Mouse (Mus musculus) limb, embryonic 15.5 days (tissue): ENCODE measurements around the gene Smo. TPM values are rescaled to one million over a fixed set of nuclear protein-coding genes. Genes with fewer than 3 reads are reported as not detected.

Experiments used
- ATAC-seq: fragments of 200-750 bp; cut with Nextera tagmentation; 2 replicates; pipeline ENCODE4 v1.8.0; 2017; ENCODE audit warnings: low read depth, moderate TSS enrichment; ENCODE audit not compliant: insufficient number of reproducible peaks, low FRiP score, low TSS enrichment
- H3K27ac ChIP-seq: fragments of 300-500 bp; sonication (generic); 2 replicates; pipeline ENCODE4 v1.5.1; 2015; ENCODE audit warnings: moderate library complexity, mild to moderate bottlenecking, inconsistent platforms
- H3K27me3 ChIP-seq: fragments of 300-500 bp; sonication (generic); 2 replicates; pipeline ENCODE4 v1.6.1; 2015; ENCODE audit warnings: inconsistent platforms
- H3K36me3 ChIP-seq: fragments of 300-500 bp; sonication (generic); 2 replicates; pipeline ENCODE4 v1.6.1; 2015; ENCODE audit warnings: inconsistent platforms
- H3K4me1 ChIP-seq: fragments of 300-500 bp; sonication (generic); 2 replicates; pipeline ENCODE4 v1.6.1; 2015; ENCODE audit warnings: inconsistent platforms
- H3K4me2 ChIP-seq: fragments of 300-500 bp; sonication (generic); 2 replicates; pipeline ENCODE4 v1.6.1; 2015; ENCODE audit warnings: mild to moderate bottlenecking, inconsistent platforms
- H3K4me3 ChIP-seq: fragments of 300-500 bp; sonication (generic); 2 replicates; pipeline ENCODE4 v1.5.1; 2015; ENCODE audit warnings: mild to moderate bottlenecking, inconsistent platforms
- H3K9ac ChIP-seq: fragments of 300-500 bp; sonication (generic); 2 replicates; pipeline ENCODE4 v1.6.1; 2015; ENCODE audit warnings: inconsistent platforms
- H3K9me3 ChIP-seq: fragments of 300-500 bp; sonication (generic); 2 replicates; pipeline ENCODE4 v1.6.1; 2016; ENCODE audit warnings: inconsistent platforms
- WGBS: fragments of 180-500 bp; shearing (Covaris S2); methylation state at CpG from one replicate; pipeline ENCODE4 v1.1.7; 2015; 5-methylcytosine and 5-hydroxymethylcytosine counted together
- polyA plus RNA-seq: library from polyadenylated mRNA; unstranded; fragments of >200 nt; fragmentation: Nextera tagmentation; extraction: Ambion mirVana; gene quantifications from 2 replicates; pipeline ENCODE4 v1.2.1, GENCODE M21; 2015

Gene Smo
- polyA plus RNA-seq, 1 experiment from 2014 or later, result 52.1 TPM

DNA sequence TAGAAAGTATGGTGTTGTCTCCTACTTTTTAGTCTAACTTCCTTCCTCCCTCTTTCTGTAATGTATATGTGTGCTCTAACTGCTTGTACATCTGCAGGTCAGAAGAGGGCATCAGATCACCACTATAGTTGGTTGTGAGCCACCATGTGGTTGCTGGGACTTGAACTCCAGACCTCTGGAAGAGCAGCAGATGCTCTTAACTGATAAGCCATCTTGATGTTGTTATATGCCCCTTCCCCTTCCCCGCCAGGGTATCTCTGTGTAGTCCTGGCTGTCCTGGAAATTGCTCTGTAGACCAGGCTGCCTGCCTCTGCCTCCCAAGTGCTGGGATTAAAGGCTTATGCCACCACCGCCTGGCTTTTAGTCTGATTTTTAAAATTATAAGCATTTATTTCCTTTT is 31.6 kb downstream of the Smo start:
- WGBS, result 93% methylated on average over 2 of the region's 2 CpGs
- no peak overlapping the region for H3K4me2 ChIP-seq

DNA sequence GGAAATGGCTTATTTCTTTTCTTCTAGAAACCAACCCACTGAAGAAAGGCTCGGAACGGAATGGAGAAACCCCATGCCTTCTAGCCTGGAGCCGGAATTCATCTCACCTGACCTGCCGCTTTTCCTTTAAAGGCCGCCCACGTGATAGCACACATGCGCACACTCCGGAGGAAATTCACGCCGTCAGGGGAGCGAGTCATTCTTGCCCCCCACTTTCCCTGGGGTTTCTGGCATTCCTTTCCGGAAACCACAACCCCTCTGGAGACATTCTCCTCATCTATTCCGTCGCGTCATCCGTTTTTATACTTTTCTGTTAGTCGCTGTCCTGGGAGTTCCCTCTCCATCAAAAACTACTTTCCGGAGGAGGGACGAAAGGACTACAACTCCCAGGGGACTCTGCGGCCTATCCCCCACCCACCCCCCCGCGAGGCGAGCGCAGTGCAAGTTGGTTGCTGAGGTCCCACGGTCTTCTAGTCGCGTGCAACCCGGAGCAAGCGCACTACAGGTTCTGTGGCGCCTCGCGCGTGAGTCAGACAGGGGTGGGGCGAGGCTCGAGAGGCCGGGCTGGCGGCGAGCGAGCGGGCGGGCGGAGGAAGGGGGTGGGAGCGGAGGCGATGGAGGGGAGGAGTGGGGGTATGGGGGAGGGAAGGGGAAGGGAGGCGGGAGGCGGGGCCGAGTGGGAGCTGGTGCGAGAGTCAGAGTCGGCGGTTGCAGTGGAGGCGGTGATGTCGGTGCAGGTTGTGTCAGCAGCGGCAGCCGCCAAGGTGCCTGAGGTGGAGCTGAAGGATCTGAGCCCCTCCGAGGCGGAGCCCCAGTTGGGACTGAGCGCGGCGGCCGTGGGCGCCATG is 32.7 kb downstream of the Smo start, which contains the start of gene Ahcyl2:
Ahcyl2 (plus strand) TSS at position 199 of the 848 bp plus-strand sequence.
- peak within 1 kb of the TSS; percentile 82 for H3K9ac ChIP-seq
- H3K27me3 ChIP-seq, result no peaks in the 10 kb centered on the region
- H3K4me3 ChIP-seq, result peak within 1 kb of the TSS; percentile 87
- H3K4me2 ChIP-seq, result peak within 1 kb of the TSS; percentile 69
- peak within 1 kb of the TSS; percentile 93 for H3K27ac ChIP-seq
- no peaks in the 10 kb centered on the region for H3K36me3 ChIP-seq
- under 1% methylated on average over 56 of the region's 61 CpGs for WGBS
- peaks cover 14% of the 10 kb centered on the region for H3K4me1 ChIP-seq
- peak; percentile 98 for ATAC-seq
- no peaks in the 10 kb centered on the region for H3K9me3 ChIP-seq

More for the DNA sequence above, 31.6 kb downstream of the Smo start:
- Histone ChIP-seq H3K9ac (no peak overlapping the region), H3K27me3 (no peaks in the 10 kb centered on the region), H3K27ac (no peak overlapping the region), H3K4me1 (peaks cover 11% of the 10 kb centered on the region), H3K36me3 (peaks cover 3% of the 10 kb centered on the region; the same call in 1 of the 2 replicates), H3K4me3 (no peak overlapping the region), H3K9me3 (no peaks in the 10 kb centered on the region)
- ATAC-seq, result no peak

DNA sequence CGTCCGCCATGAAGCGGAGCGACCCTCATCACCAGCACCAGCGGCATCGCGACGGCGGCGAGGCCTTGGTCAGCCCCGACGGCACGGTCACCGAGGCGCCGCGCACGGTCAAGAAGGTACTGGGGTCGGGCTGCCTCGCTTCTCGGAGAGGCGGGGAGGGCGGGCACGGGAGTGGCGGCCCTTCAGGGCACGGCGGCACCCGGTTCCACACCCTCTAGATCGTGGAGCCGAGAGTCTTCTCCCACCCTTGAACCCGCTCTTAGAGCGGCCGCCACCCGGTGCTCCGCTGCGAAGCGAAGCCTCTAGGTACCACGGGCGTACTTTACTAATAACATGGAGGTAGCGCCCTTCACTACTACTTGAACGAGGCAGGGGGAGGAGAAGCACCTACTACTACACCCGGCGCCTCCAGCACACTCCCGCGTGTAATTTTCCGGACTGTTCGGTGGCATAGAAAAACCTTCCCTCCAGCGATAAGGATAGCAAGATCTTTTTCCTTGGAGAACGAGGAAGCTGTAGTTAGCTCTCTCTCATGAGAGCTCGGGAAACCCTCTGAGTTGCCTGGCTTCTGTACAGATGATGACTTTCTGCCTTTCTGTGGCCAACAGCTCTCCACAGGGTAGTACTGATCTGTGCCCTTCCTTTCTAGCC is 33.6 kb downstream of the Smo start:
- under 1% methylated on average over 41 of the region's 50 CpGs for WGBS
- peak overlapping the region; percentile 87 for H3K4me3 ChIP-seq
- peak overlapping the region; percentile 69 for H3K4me2 ChIP-seq
- H3K36me3 ChIP-seq, result no peaks in the 10 kb centered on the region
- peak overlapping the region; percentile 93 for H3K27ac ChIP-seq
- no peaks in the 10 kb centered on the region for H3K9me3 ChIP-seq
- H3K27me3 ChIP-seq, result no peaks in the 10 kb centered on the region
- peak overlapping the region; percentile 82 for H3K9ac ChIP-seq
- H3K4me1 ChIP-seq, result peaks cover 14% of the 10 kb centered on the region
- peak; percentile 1; the same call in 1 of the 2 replicates for ATAC-seq

DNA sequence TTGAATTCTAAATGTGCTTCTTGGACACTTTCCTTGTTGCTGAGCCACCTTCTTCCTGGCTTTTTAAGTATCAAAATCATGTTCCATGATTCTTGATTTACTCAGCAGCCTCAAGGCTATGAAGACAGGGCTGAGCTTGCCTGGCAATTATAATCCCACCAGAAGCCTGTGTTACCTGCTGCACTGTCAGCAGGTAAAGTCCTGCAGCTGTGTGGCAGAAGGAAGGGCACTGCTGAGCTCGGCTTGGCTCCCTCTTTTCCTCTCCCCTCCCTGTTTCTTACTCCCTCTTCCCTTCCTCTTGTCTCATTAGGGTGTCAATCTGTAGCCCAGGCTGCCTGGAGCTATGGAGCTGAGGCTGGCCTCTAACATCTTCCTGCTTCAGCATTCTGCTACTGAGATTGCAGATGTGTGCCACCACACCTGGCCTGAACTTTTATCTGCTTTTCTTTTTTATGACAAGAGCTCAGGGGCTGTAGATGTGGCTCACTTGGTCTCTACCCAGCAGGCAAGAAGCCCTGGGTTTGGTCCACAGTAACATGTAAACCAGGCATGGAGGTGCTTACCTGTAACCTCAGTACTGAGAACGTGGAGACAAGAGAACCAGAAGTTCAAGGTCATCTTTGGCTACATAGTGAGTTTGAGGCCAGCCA is 35.5 kb downstream of the Smo start:
- H3K27me3 ChIP-seq, result no peaks in the 10 kb centered on the region
- no peak overlapping the region for H3K27ac ChIP-seq
- H3K4me2 ChIP-seq, result no peak overlapping the region
- H3K4me3 ChIP-seq, result no peak overlapping the region
- H3K4me1 ChIP-seq, result peaks cover 14% of the 10 kb centered on the region
- H3K36me3 ChIP-seq, result no peaks in the 10 kb centered on the region
- ATAC-seq, result no peak
- 52% methylated on average over 2 of the region's 2 CpGs for WGBS
- no peak overlapping the region for H3K9ac ChIP-seq
- no peaks in the 10 kb centered on the region for H3K9me3 ChIP-seq

DNA sequence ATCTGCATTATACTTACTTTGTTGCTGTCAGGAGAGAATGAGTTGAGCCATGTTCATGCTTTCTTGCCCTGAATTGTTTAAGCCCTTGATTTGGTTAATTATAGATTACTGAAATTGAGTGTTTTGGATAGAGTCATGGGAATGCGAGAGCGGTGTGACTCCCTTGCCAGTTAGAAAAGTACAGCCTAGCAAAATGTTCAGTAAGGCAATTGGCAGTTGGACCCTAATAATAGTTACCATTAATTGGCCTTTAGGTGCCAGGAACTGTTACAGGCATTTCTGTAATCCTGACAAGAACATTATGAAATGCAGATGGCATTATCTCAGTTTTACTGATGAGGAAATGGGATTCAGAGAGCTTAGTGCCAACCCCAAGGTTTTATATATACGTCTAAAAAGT is 36.9 kb downstream of the Smo start:
- H3K4me1 ChIP-seq, result peaks cover 14% of the 10 kb centered on the region
- no peak overlapping the region for H3K9ac ChIP-seq

DNA sequence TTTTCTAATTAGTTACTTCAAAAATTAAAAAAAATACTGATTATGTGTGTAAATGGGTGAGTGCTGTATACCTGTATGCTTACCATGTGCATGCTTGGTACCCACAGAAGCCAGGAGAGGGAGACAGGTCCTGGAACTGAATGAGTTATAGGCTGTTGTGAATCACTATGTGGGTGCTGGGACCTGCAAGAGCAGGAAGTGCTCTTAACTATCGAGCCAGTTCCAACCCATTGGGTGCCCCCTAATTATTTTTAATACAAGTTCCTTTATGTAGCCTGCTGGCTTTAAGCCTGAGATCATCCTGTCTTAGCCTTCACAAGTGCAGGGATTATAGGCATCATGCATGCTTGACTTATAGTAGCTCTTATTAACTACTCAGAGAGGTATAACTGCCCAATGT is 38.9 kb downstream of the Smo start:
- Histone ChIP-seq H3K9me3 (no peaks in the 10 kb centered on the region), H3K4me2 (no peak overlapping the region), H3K36me3 (no peaks in the 10 kb centered on the region), H3K27ac (no peak overlapping the region), H3K27me3 (no peaks in the 10 kb centered on the region), H3K4me1 (peaks cover 14% of the 10 kb centered on the region), H3K4me3 (no peak overlapping the region), H3K9ac (no peak overlapping the region)
- 65% methylated on average over 1 of the region's 1 CpGs for WGBS
- ATAC-seq, result no peak

More for the DNA sequence above, 36.9 kb downstream of the Smo start:
- no peak overlapping the region for H3K27ac ChIP-seq
- WGBS, result 63% methylated on average over 3 of the region's 3 CpGs
- H3K36me3 ChIP-seq, result no peaks in the 10 kb centered on the region
- no peaks in the 10 kb centered on the region for H3K27me3 ChIP-seq
- H3K4me2 ChIP-seq, result no peak overlapping the region
- ATAC-seq, result no peak
- H3K9me3 ChIP-seq, result no peaks in the 10 kb centered on the region
- no peak overlapping the region for H3K4me3 ChIP-seq

DNA sequence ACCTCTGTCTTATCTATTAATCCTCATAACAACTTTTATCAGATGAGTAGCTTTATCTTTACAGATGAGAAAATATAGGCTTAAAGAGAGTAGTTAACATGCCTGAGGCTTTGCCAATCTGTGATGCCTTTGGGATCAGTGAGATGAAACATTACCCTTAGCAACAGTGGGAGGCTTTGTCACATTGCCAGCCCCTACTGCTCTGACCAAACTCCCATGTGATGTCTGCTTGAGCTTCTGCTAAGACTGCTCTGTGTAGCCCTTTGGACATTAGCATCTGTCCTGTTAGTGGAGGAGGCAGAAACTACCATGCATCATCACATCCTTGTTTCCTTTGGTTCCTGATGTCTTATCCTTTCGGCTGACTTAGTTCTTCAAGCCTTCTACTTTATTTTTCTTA is 40.3 kb downstream of the Smo start:
- Histone ChIP-seq H3K4me3 (no peak overlapping the region), H3K27me3 (no peaks in the 10 kb centered on the region), H3K4me2 (no peak overlapping the region), H3K9ac (no peak overlapping the region), H3K4me1 (peaks cover 6% of the 10 kb centered on the region), H3K36me3 (no peaks in the 10 kb centered on the region), H3K27ac (no peak overlapping the region), H3K9me3 (no peaks in the 10 kb centered on the region)
- 91% methylated on average over 1 of the region's 1 CpGs for WGBS
- no peak for ATAC-seq

DNA sequence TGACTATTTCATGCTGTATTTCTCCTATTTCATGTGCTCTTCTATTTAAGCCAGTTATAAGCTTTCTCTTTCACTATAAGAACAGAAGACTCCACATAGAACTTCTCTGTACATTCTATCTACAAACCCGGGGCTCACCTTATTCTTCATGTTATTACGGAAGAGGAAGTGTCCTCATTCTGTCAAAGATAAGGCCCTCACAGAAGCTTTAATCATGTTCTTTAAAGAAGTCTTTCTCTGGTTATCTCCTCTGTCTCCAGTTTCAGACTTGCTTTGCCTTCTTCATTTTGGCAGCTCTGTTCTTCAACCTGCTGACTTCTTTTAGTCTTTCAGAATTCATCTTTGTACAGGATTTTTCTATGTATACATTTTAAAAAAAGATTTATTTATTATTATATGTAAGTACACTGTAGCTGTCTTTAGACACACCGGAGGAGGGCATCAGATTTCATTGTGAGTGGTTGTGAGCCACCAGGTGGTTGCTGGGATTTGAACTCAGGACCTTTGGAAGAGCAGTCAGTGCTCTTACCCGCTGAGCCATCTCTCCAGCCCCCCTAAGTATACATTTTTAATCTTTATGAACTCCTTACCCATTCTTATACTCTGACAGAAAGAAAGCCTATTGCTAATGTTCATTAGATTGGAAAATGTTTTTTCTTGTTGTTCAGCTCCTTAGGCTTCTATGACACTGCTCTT is 41.4 kb downstream of the Smo start:
- Histone ChIP-seq H3K9ac (no peak overlapping the region), H3K4me2 (no peak overlapping the region), H3K4me3 (no peak overlapping the region), H3K27me3 (no peaks in the 10 kb centered on the region), H3K27ac (no peak overlapping the region), H3K4me1 (0 out of 2 replicates have a peak, but pooled peaks cover 3% of the 10 kb centered on the region), H3K9me3 (no peaks in the 10 kb centered on the region), H3K36me3 (no peaks in the 10 kb centered on the region)
- WGBS, result 88% methylated on average over 4 of the region's 4 CpGs
- no peak for ATAC-seq

DNA sequence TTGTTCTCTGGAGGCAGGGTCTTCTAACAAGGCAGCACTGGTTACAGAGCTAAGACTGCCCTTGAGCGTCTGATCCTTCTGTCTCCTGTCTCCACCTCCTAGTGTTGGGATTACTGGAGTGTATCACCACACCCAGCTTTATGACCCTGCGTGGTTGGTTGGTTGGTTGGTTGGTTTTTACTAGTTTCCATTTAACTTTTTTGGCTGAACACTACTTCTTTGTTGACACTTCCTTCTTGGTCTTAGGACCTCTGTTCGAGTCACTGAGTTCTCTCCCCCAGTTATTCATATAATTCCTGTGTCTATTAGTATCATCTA is 41.9 kb downstream of the Smo start:
- no peak for ATAC-seq
- WGBS, result 77% methylated on average over 3 of the region's 3 CpGs

DNA sequence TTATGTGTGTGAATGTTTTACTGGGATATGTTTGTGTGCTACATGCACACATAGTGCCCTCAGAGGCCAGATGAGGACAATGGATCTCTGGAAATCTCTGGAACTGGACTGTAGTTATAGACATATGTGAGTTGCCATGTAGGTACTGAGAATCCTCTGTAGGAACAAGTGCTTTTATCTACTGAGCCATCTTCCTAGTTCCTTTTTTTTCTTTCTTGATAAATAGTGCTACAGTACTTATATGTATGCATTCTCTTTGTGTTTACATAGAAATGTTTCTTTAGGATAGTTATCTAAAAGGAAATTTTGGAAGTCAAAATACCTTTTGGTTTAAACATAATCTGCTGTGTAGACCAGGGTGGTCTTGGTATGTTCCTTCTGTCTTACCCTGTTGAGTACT is 44.8 kb downstream of the Smo start:
- Histone ChIP-seq H3K9me3 (no peaks in the 10 kb centered on the region), H3K27ac (no peak overlapping the region), H3K27me3 (no peaks in the 10 kb centered on the region), H3K4me1 (no peaks in the 10 kb centered on the region), H3K4me2 (no peak overlapping the region), H3K9ac (no peak overlapping the region), H3K4me3 (no peak overlapping the region), H3K36me3 (no peaks in the 10 kb centered on the region)
- no peak for ATAC-seq

More for the DNA sequence above, 41.9 kb downstream of the Smo start:
- Histone ChIP-seq H3K36me3 (no peaks in the 10 kb centered on the region), H3K27me3 (no peaks in the 10 kb centered on the region), H3K4me2 (no peak overlapping the region), H3K9ac (no peak overlapping the region), H3K4me1 (no peaks in the 10 kb centered on the region), H3K4me3 (no peak overlapping the region), H3K27ac (no peak overlapping the region), H3K9me3 (no peaks in the 10 kb centered on the region)

DNA sequence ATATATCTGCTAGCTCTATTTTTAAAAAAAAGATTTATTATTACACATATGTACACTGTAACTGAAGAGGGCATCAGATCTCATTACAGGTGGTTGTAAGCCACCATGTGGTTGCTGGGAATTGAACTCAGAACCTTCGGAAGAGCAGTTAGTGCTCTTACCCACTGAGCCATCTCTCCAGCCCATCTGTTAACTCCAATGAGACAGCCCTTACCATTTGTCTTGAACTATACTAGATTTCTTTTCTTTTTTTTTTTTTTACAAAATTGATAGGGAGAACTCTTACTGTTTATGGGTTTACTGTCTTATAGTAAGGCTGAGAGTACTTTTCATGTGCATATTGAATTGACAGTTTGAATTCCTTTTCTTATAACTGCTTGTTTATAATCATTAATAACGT is 45.3 kb downstream of the Smo start:
- no peaks in the 10 kb centered on the region for H3K36me3 ChIP-seq
- no peak overlapping the region for H3K9ac ChIP-seq
- H3K27ac ChIP-seq, result no peak overlapping the region
- H3K4me3 ChIP-seq, result no peak overlapping the region
- H3K4me2 ChIP-seq, result no peak overlapping the region
- H3K27me3 ChIP-seq, result no peaks in the 10 kb centered on the region
- no peak for ATAC-seq
- 93% methylated on average over 2 of the region's 2 CpGs for WGBS
- no peaks in the 10 kb centered on the region for H3K4me1 ChIP-seq
- no peaks in the 10 kb centered on the region for H3K9me3 ChIP-seq
